Mouse (Mus musculus): ENCODE results near the gene Gm10377. TPM values are rescaled to one million over a fixed set of nuclear protein-coding genes. Genes with fewer than 3 reads are reported as not detected.
"Not testable (repeated sequence)": the region's sequence is repeated elsewhere in the genome, so short reads cannot be mapped to it uniquely, and the experiment has no call there.

The Gm10377 gene
- total RNA-seq (2017), result not detected in 2 replicates

DNA sequence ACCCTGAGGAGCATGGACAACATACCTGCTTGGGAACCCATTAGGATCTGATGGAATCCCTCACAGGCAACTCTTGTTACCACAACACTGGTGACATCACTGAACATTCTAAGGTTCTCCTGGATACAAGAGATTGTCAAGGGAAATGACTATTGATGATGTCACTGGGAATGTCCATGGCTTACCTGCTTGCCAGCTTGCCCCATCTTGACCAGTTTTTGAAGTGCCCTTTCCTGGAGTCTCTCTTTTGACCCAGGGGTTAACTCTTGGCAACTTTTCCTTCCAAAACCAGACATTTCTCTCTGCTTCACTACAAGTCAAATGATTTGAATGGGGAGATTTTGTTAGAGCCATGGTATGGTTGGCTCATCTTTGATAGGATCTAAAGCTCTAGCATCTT lies at the start of gene Gm10377:
TSS of gene Gm10377 (minus strand) at position 101 of the 400 bp plus-strand sequence.
- ATAC-seq (replicated peaks; ENCODE audit: low read depth, poor library complexity, severe bottlenecking), result not testable (repeated sequence)

DNA sequence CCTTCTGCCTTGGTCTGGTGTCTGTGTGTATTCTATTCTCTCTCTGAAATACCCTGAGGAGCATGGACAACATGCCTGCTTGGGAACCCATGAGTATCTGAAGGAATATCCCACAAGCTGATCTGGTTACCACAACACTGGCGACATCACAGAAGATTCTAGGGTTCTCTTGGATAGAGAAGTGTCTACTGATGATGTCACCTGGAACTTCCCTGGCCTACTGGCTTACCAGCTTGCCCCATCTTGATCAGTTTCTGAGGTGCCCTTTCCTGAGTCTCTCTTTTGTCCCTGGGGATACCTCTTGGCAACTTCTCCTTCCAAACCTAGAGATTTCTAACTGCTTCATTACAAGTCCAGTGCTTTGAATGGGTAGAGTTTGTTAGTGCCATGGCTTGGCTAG lies 29.1 kb downstream of the Gm10377 start, which contains the start of gene Gm3015:
TSS of gene Gm3015 (minus strand) at position 101 of the 400 bp plus-strand sequence.
- not testable (repeated sequence) for ATAC-seq (replicated peaks; ENCODE audit: low read depth, poor library complexity, severe bottlenecking)

Other genes starting within 250 kb of the Gm10377 start
- gene Gm17124, start 198.1 kb downstream of the Gm10377 start, total RNA-seq (2017), result not detected in 2 replicates
- gene Gm3633, start 156.1 kb downstream of the Gm10377 start, total RNA-seq (2017), result not detected in 2 replicates
- not detected in 2 replicates for gene Gm10378, start 142.0 kb downstream of the Gm10377 start, total RNA-seq (2017)
- gene Gm3015, start 29.2 kb downstream of the Gm10377 start, total RNA-seq (2017), result not detected in 2 replicates
- not detected in 2 replicates for gene Gm21977, start 55.5 kb upstream of the Gm10377 start, total RNA-seq (2017)
- not detected in 2 replicates for gene Gm8082, start 195.6 kb upstream of the Gm10377 start, total RNA-seq (2017)
- not detected in 2 replicates for gene Gm10376, start 217.6 kb upstream of the Gm10377 start, total RNA-seq (2017)

All from common myeloid progenitor, adult 5-6 weeks (primary cell).